Mouse (Mus musculus) myocyte (in vitro differentiated cells): ENCODE measurements around the gene Smim14.

Source experiments
- E2F4 ChIP-seq: IDR thresholded peaks from one replicate; pipeline ENCODE4 v1.6.1; 2011; ENCODE audit warnings: mild to moderate bottlenecking, control low read depth, moderate library complexity; ENCODE audit not compliant: insufficient read depth
- MAX ChIP-seq: IDR thresholded peaks from one replicate; pipeline ENCODE4 v1.6.1; 2011; ENCODE audit warnings: low read depth, mild to moderate bottlenecking, control low read depth
- MYOG ChIP-seq, 3 experiments: IDR thresholded peaks; one replicate each; pipeline ENCODE4 v1.6.1; 2011; ENCODE audit warnings: control low read depth in 2 of 3, low read depth in 2 of 3, mild to moderate bottlenecking in 2 of 3; ENCODE audit not compliant: insufficient read length in 2 of 3, control insufficient read depth in 1 of 3, insufficient read depth in 1 of 3
- POLR2A ChIP-seq: IDR thresholded peaks from one replicate; pipeline ENCODE4 v1.6.1; 2011; ENCODE audit warnings: low read depth, mild to moderate bottlenecking, control low read depth, moderate library complexity; ENCODE audit not compliant: insufficient read length
- POLR2AphosphoS2 ChIP-seq: IDR thresholded peaks from one replicate; pipeline ENCODE4 v1.6.1; 2011; ENCODE audit warnings: low read depth, control low read depth; ENCODE audit not compliant: insufficient read length
- REST ChIP-seq: IDR thresholded peaks from one replicate; pipeline ENCODE4 v1.6.1; 2011; ENCODE audit warnings: mild to moderate bottlenecking, control low read depth, moderate library complexity; ENCODE audit not compliant: insufficient read depth, insufficient read length
- SRF ChIP-seq: IDR thresholded peaks from one replicate; pipeline ENCODE4 v1.6.1; 2011; ENCODE audit warnings: low read depth; ENCODE audit not compliant: control insufficient read depth, insufficient read length
- TCF12 ChIP-seq: IDR thresholded peaks from one replicate; pipeline ENCODE4 v1.6.1; 2011; ENCODE audit warnings: mild to moderate bottlenecking, control low read depth; ENCODE audit not compliant: poor library complexity, insufficient read depth, severe bottlenecking
- TCF3 ChIP-seq: IDR thresholded peaks from one replicate; pipeline ENCODE4 v1.6.1; 2011; ENCODE audit warnings: low read depth, control low read depth; ENCODE audit not compliant: insufficient read length
- USF1 ChIP-seq: IDR thresholded peaks from one replicate; pipeline ENCODE4 v1.6.1; 2011; ENCODE audit warnings: low read depth, mild to moderate bottlenecking, control low read depth, moderate library complexity

GRCm38 (mm10) chr5:65578545-65578944 is 41.6 kb upstream of the Smim14 start:
- TF ChIP-seq POLR2AphosphoS2 (no peak), POLR2A (no peak), USF1 (no peak), MAX (no peak), MYOG (IDR thresholded peaks at IDR 0.05; ENCODE audit: control insufficient read depth in 1 of 3, insufficient read depth in 1 of 3, insufficient read length in 2 of 3, low read depth in 2 of 3) (no peak), TCF12 (no peak), SRF (no peak), REST (no peak), TCF3 (no peak), E2F4 (no peak)
